ENCODE assay signal across 7 mouse cellular contexts in genomic region chr7:126089782-126090181, GRCm38 (mm10). TPM values are rescaled to one million over a fixed set of nuclear protein-coding genes. Genes with fewer than 3 reads are reported as not detected.
A peak's percentile ranks its signal among the peaks of the same experiment; 100 is the strongest.
DNase-seq lines count a peak whose midpoint lies in the region; ATAC-seq and TF ChIP-seq lines count a peak whose summit lies in the region.

No protein-coding gene starts in this region.

- no peak overlapping the region for H3K4me2 ChIP-seq in liver, embryonic 12.5 days

- no peak overlapping the region for H3K27ac ChIP-seq in liver, embryonic 12.5 days

- peaks cover 32% of the 10 kb centered on the region for H3K27me3 ChIP-seq in liver, embryonic 12.5 days (replicated peaks)
- no peaks in the 10 kb centered on the region for H3K27me3 ChIP-seq in Patski

- POLR2A ChIA-PET in Patski (lab: Charles Lee), result no interaction called here

- H3K9ac ChIP-seq in liver, embryonic 12.5 days, result no peak overlapping the region

- WGBS in liver, embryonic 12.5 days (ENCODE audit: insufficient replicate concordance), result 19% methylated on average over 6 of the region's 6 CpGs

- H3K4me1 ChIP-seq in liver, embryonic 12.5 days, result no peaks in the 10 kb centered on the region

- ATAC-seq in liver, embryonic 12.5 days, result no peak
- no peak for ATAC-seq in Patski

- no peaks in the 10 kb centered on the region for H3K9me3 ChIP-seq in liver, embryonic 12.5 days (replicated peaks)

- no peaks in the 10 kb centered on the region for H3K36me3 ChIP-seq in liver, embryonic 12.5 days

- H3K4me3 ChIP-seq in liver, embryonic 12.5 days, result no peak overlapping the region

- peak; percentile 62 for DNase-seq in liver
- DNase-seq in Patski (ENCODE audit: low read depth, low spot score), result no peak
- peak; percentile 67 to 72 for DNase-seq in cerebellum, adult 18-20 months
- peak; percentile 55 to 79 for DNase-seq in heart, postnatal 14 days
- peak; percentile 36 to 43 for DNase-seq in lung, adult 18-20 months
- peak; percentile 22 for DNase-seq in skeletal muscle tissue, adult 2 months (ENCODE audit: low read depth, low spot score)

- CTCF ChIA-PET in Patski (lab: Charles Lee), result interaction anchor here (0.7 to 2.3 kb wide), 8 partner anchors 8 to 344 kb away, joined by 3 to 6 read pairs (median 4); no protein-coding TSS in a partner anchor

- in situ Hi-C loops in Patski (cut with MboI; ENCODE audit: low pct_unique_long_range_greater_than_20kb), result loop anchor here (5.0 to 25.0 kb wide), 2 partner anchors 342 to 627 kb away; no protein-coding TSS in a partner anchor

- TF ChIP-seq CTCF in Patski (IDR thresholded peaks at IDR 0.05), result peak; percentile 85

- intact Hi-C loops in heart, postnatal 14 days (cut with DNase I), result loop anchor here (5.0 kb wide), 1 partner anchor 322 kb away; no protein-coding TSS in a partner anchor

RNA-seq across cellular contexts. Expression of gene Gsg1l, which starts 7.6 kb away (rescaled TPM):
- polyA plus RNA-seq in liver, embryonic 12.5 days (2016; fragmentation: Nextera tagmentation; extraction: Ambion mirVana), result 0.04 TPM in 1 of 2 replicates, not detected in the other
- not detected for polyA plus RNA-seq in Patski (2021)
- 10 to 100 TPM; 10.3 to 10.7 TPM for total RNA-seq in heart, postnatal 14 days (2021)
